Mouse (Mus musculus) forebrain, embryonic 10.5 days (tissue): ENCODE results near the gene Rasgrf1. TPM values are rescaled to one million over a fixed set of nuclear protein-coding genes. Genes with fewer than 3 reads are reported as not detected.

Source experiments
- DNase-seq: peaks from one replicate; pipeline ENCODE4 v3.0.0-alpha.2; 2017; ENCODE audit warnings: low spot score; ENCODE audit errors: extremely low spot score
- H3K27ac ChIP-seq: fragments of 300-500 bp; sonication (generic); 2 replicates; pipeline ENCODE4 v1.5.1; 2016; ENCODE audit warnings: mild to moderate bottlenecking
- H3K27me3 ChIP-seq: fragments of 300-500 bp; sonication (generic); 2 replicates; pipeline ENCODE4 v1.6.1; 2016; ENCODE audit warnings: mild to moderate bottlenecking; ENCODE audit not compliant: poor library complexity, severe bottlenecking
- H3K36me3 ChIP-seq: fragments of 300-500 bp; sonication (generic); replicated peaks from 2 replicates; pipeline ENCODE4 v1.6.1; 2016; ENCODE audit warnings: mild to moderate bottlenecking, moderate library complexity
- H3K4me1 ChIP-seq: fragments of 300-500 bp; sonication (generic); 2 replicates; pipeline ENCODE4 v1.6.1; 2016
- H3K4me3 ChIP-seq: fragments of 300-500 bp; sonication (generic); 2 replicates; pipeline ENCODE4 v1.5.1; 2016; ENCODE audit warnings: mild to moderate bottlenecking, moderate library complexity
- H3K9me3 ChIP-seq: fragments of 300-500 bp; sonication (generic); 2 replicates; pipeline ENCODE4 v1.6.1; 2016; ENCODE audit warnings: mild to moderate bottlenecking, moderate library complexity
- WGBS: fragments of 180-500 bp; shearing (Covaris S2); methylation state at CpG from one replicate; pipeline ENCODE4 v1.1.7; 2016; 5-methylcytosine and 5-hydroxymethylcytosine counted together
- polyA plus RNA-seq: library from polyadenylated mRNA; unstranded; fragments of >200 nt; fragmentation: Nextera tagmentation; extraction: Ambion mirVana; gene quantifications from 2 replicates; pipeline ENCODE4 v1.2.1, GENCODE M21; 2016

Rasgrf1 gene
- polyA plus RNA-seq = not detected in 2 replicates

GRCm38 (mm10) chr9:89909131-89910010 is at the start of gene Rasgrf1:
Gene Rasgrf1, plus strand, starts transcription at chr9:89909908.
- WGBS = under 1% methylated on average over 56 of the region's 64 CpGs
- no peaks in the 10 kb centered on the region for H3K36me3 ChIP-seq
- peaks cover 96% of the 10 kb centered on the region for H3K27me3 ChIP-seq
- peak; percentile 71 for DNase-seq
- H3K9me3 ChIP-seq = no peaks in the 10 kb centered on the region
- peaks cover 32% of the 10 kb centered on the region for H3K4me1 ChIP-seq
- no peak within 1 kb of the TSS for H3K27ac ChIP-seq
- peak within 1 kb of the TSS; percentile 58 for H3K4me3 ChIP-seq

GRCm38 (mm10) chr9:89860145-89860544 is 49.6 kb upstream of the Rasgrf1 start:
- Histone ChIP-seq H3K36me3 (no peaks in the 10 kb centered on the region), H3K4me3 (no peak overlapping the region), H3K27ac (no peak overlapping the region), H3K9me3 (no peaks in the 10 kb centered on the region), H3K27me3 (no peaks in the 10 kb centered on the region), H3K4me1 (peaks cover 4% of the 10 kb centered on the region)
- no peak for DNase-seq
- WGBS = 76% methylated on average over 11 of the region's 11 CpGs

- Histone ChIP-seq H3K27ac (no peak overlapping the region), H3K4me1 (peaks cover 4% of the 10 kb centered on the region), H3K9me3 (no peaks in the 10 kb centered on the region), H3K27me3 (0 out of 2 replicates have a peak, but pooled peaks cover under 1% of the 10 kb centered on the region), H3K36me3 (no peaks in the 10 kb centered on the region), H3K4me3 (no peak overlapping the region)
- DNase-seq = no peak
- WGBS = 68% methylated on average over 6 of the region's 6 CpGs
These were observed 49.1 kb upstream of the Rasgrf1 start for GRCm38 (mm10) chr9:89860584-89860983.

GRCm38 (mm10) chr9:89867141-89867540 is 42.6 kb upstream of the Rasgrf1 start:
- Histone ChIP-seq H3K27me3 (peaks cover 64% of the 10 kb centered on the region), H3K4me1 (peaks cover 8% of the 10 kb centered on the region)

GRCm38 (mm10) chr9:89868093-89868729 is 41.5 kb upstream of the Rasgrf1 start:
- no peak for DNase-seq
- under 1% methylated on average over 16 of the region's 16 CpGs for WGBS
- peak overlapping the region; percentile 36 for H3K4me3 ChIP-seq
- H3K9me3 ChIP-seq = no peaks in the 10 kb centered on the region
- peaks cover 8% of the 10 kb centered on the region for H3K4me1 ChIP-seq
- no peak overlapping the region for H3K27ac ChIP-seq
- no peaks in the 10 kb centered on the region for H3K36me3 ChIP-seq
- H3K27me3 ChIP-seq = peaks cover 75% of the 10 kb centered on the region

More at GRCm38 (mm10) chr9:89867141-89867540, 42.6 kb upstream of the Rasgrf1 start:
- H3K27ac ChIP-seq = no peak overlapping the region
- WGBS = 40% methylated on average over 4 of the region's 4 CpGs
- H3K9me3 ChIP-seq = no peaks in the 10 kb centered on the region
- no peak overlapping the region for H3K4me3 ChIP-seq
- DNase-seq = no peak
- H3K36me3 ChIP-seq = no peaks in the 10 kb centered on the region

GRCm38 (mm10) chr9:89869594-89869993 is 40.1 kb upstream of the Rasgrf1 start:
- Histone ChIP-seq H3K36me3 (no peaks in the 10 kb centered on the region), H3K4me3 (no peak overlapping the region), H3K27ac (no peak overlapping the region), H3K4me1 (peaks cover 8% of the 10 kb centered on the region), H3K27me3 (peaks cover 89% of the 10 kb centered on the region), H3K9me3 (no peaks in the 10 kb centered on the region)
- WGBS = 7% methylated on average over 2 of the region's 2 CpGs
- DNase-seq = no peak

GRCm38 (mm10) chr9:89870531-89871150 is 39.1 kb upstream of the Rasgrf1 start:
- H3K4me1 ChIP-seq = peaks cover 8% of the 10 kb centered on the region
- no peaks in the 10 kb centered on the region for H3K9me3 ChIP-seq
- H3K36me3 ChIP-seq = no peaks in the 10 kb centered on the region
- WGBS = 9% methylated on average over 8 of the region's 8 CpGs
- H3K27ac ChIP-seq = no peak overlapping the region
- H3K27me3 ChIP-seq = peaks cover 99% of the 10 kb centered on the region
- DNase-seq = no peak
- H3K4me3 ChIP-seq = no peak overlapping the region

- Histone ChIP-seq H3K27me3 (peaks cover 99% of the 10 kb centered on the region), H3K4me3 (no peak overlapping the region), H3K27ac (no peak overlapping the region), H3K36me3 (no peaks in the 10 kb centered on the region), H3K9me3 (no peaks in the 10 kb centered on the region), H3K4me1 (peaks cover 8% of the 10 kb centered on the region)
- no peak for DNase-seq
- 81% methylated on average over 6 of the region's 6 CpGs for WGBS
These were observed 37.6 kb upstream of the Rasgrf1 start for GRCm38 (mm10) chr9:89872137-89872536.

- no peak for DNase-seq
- H3K4me3 ChIP-seq = no peak overlapping the region
- no peaks in the 10 kb centered on the region for H3K36me3 ChIP-seq
- no peak overlapping the region for H3K27ac ChIP-seq
- no peaks in the 10 kb centered on the region for H3K4me1 ChIP-seq
- peaks cover 99% of the 10 kb centered on the region for H3K27me3 ChIP-seq
- peaks cover 6% of the 10 kb centered on the region; the same call in 1 of the 2 replicates for H3K9me3 ChIP-seq
- 60% methylated on average over 7 of the region's 7 CpGs for WGBS
These were observed 35.3 kb upstream of the Rasgrf1 start for GRCm38 (mm10) chr9:89874434-89874833.

- WGBS = 59% methylated on average over 5 of the region's 5 CpGs
- H3K27me3 ChIP-seq = peaks cover 99% of the 10 kb centered on the region
These were observed 34.2 kb upstream of the Rasgrf1 start for GRCm38 (mm10) chr9:89875551-89875950.

GRCm38 (mm10) chr9:89878471-89879020 is 31.2 kb upstream of the Rasgrf1 start:
- 56% methylated on average over 11 of the region's 11 CpGs for WGBS
- Histone ChIP-seq H3K36me3 (no peaks in the 10 kb centered on the region), H3K4me3 (no peak overlapping the region), H3K27ac (no peak overlapping the region), H3K4me1 (peaks cover 5% of the 10 kb centered on the region; the same call in 1 of the 2 replicates), H3K9me3 (peaks cover 26% of the 10 kb centered on the region), H3K27me3 (peaks cover 99% of the 10 kb centered on the region)
- no peak for DNase-seq

More at GRCm38 (mm10) chr9:89875551-89875950, 34.2 kb upstream of the Rasgrf1 start:
- peaks cover 5% of the 10 kb centered on the region; the same call in 1 of the 2 replicates for H3K4me1 ChIP-seq
- no peaks in the 10 kb centered on the region for H3K36me3 ChIP-seq
- H3K4me3 ChIP-seq = no peak overlapping the region
- DNase-seq = no peak
- H3K9me3 ChIP-seq = peaks cover 17% of the 10 kb centered on the region
- H3K27ac ChIP-seq = no peak overlapping the region

GRCm38 (mm10) chr9:89879574-89879973 is 30.1 kb upstream of the Rasgrf1 start:
- peaks cover 99% of the 10 kb centered on the region for H3K27me3 ChIP-seq
- H3K9me3 ChIP-seq = peaks cover 26% of the 10 kb centered on the region
- peak overlapping the region; percentile 41 for H3K4me3 ChIP-seq
- 58% methylated on average over 31 of the region's 31 CpGs for WGBS
- peak; percentile 41 for DNase-seq
- no peaks in the 10 kb centered on the region for H3K36me3 ChIP-seq
- no peak overlapping the region for H3K27ac ChIP-seq
- peaks cover 5% of the 10 kb centered on the region; the same call in 1 of the 2 replicates for H3K4me1 ChIP-seq
